Mouse (Mus musculus) testis, adult 2 months (tissue): Measurements from ENCODE around the gene Oscar. TPM values are rescaled to one million over a fixed set of nuclear protein-coding genes. Genes with fewer than 3 reads are reported as not detected.

ENCODE experiments used
- H3K27ac ChIP-seq: fragments of 200-500 bp; 2 replicates; pipeline ENCODE4 v1.5.1; 2012; ENCODE audit warnings: low read depth, low read length; ENCODE audit not compliant: control insufficient read depth, insufficient read depth
- H3K27me3 ChIP-seq: fragments of 200-500 bp; 2 replicates; pipeline ENCODE4 v1.6.1; 2012; ENCODE audit warnings: mild to moderate bottlenecking, low read length, moderate library complexity; ENCODE audit not compliant: control insufficient read depth, insufficient read depth
- H3K36me3 ChIP-seq: fragments of 200-500 bp; 2 replicates; pipeline ENCODE4 v1.6.1; 2012; ENCODE audit warnings: mild to moderate bottlenecking, low read length; ENCODE audit not compliant: control insufficient read depth, insufficient read depth
- H3K4me1 ChIP-seq: fragments of 200-500 bp; 2 replicates; pipeline ENCODE4 v1.6.1; 2012; ENCODE audit warnings: low read length; ENCODE audit not compliant: control insufficient read depth, insufficient read depth
- H3K4me3 ChIP-seq: fragments of 200-500 bp; 2 replicates; pipeline ENCODE4 v1.5.1; 2012; ENCODE audit warnings: low read depth, mild to moderate bottlenecking, low read length, moderate library complexity, mixed read lengths; ENCODE audit not compliant: control insufficient read depth
- CTCF ChIP-seq: fragments of 200-500 bp; IDR thresholded peaks from 2 replicates; pipeline ENCODE4 v1.5.1; 2012; ENCODE audit warnings: low read depth, mild to moderate bottlenecking, inconsistent platforms, low read length, moderate library complexity; ENCODE audit not compliant: control insufficient read depth, insufficient read depth, insufficient replicate concordance
- POLR2A ChIP-seq: fragments of 200-500 bp; IDR thresholded peaks from 2 replicates; pipeline ENCODE4 v1.6.1; 2012; ENCODE audit warnings: low read depth, mild to moderate bottlenecking, inconsistent platforms, low read length, moderate library complexity; ENCODE audit not compliant: control insufficient read depth
- polyA plus RNA-seq: library from polyadenylated mRNA; depleted of rRNA; stranded (reverse); fragments of >200 nt; gene quantifications from 2 replicates; pipeline ENCODE4 v1.2.3, GENCODE M21; 2012

The Oscar gene
- polyA plus RNA-seq, 1 experiment = 3.2 TPM

GRCm38 (mm10) chr7:3591534-3591933 lies 24.4 kb downstream of the Oscar start:
- Histone ChIP-seq H3K4me1 (no peaks in the 10 kb centered on the region; the same call in 1 of the 2 replicates), H3K27me3 (no peaks in the 10 kb centered on the region), H3K27ac (no peak overlapping the region), H3K4me3 (no peak overlapping the region), H3K36me3 (no peaks in the 10 kb centered on the region)
- TF ChIP-seq CTCF (no peak), POLR2A (no peak)

- no peaks in the 10 kb centered on the region; the same call in 1 of the 2 replicates for H3K4me1 ChIP-seq
- no peaks in the 10 kb centered on the region for H3K27me3 ChIP-seq
- no peak overlapping the region for H3K27ac ChIP-seq
- H3K4me3 ChIP-seq = no peak overlapping the region
- TF ChIP-seq POLR2A (no peak), CTCF (no peak)
- H3K36me3 ChIP-seq = no peaks in the 10 kb centered on the region
Observed at GRCm38 (mm10) chr7:3590550-3590949, 25.4 kb downstream of the Oscar start.

- no peak overlapping the region for H3K4me3 ChIP-seq
- no peaks in the 10 kb centered on the region for H3K27me3 ChIP-seq
- no peaks in the 10 kb centered on the region for H3K4me1 ChIP-seq
- H3K27ac ChIP-seq = no peak overlapping the region
- no peaks in the 10 kb centered on the region for H3K36me3 ChIP-seq
- TF ChIP-seq POLR2A = no peak
- TF ChIP-seq CTCF = no peak
Observed at GRCm38 (mm10) chr7:3587292-3587691, 28.7 kb downstream of the Oscar start.

GRCm38 (mm10) chr7:3586255-3586654 lies 29.7 kb downstream of the Oscar start:
- TF ChIP-seq POLR2A (no peak), CTCF (no peak)
- Histone ChIP-seq H3K27ac (no peak overlapping the region), H3K4me1 (no peaks in the 10 kb centered on the region), H3K4me3 (no peak overlapping the region), H3K36me3 (no peaks in the 10 kb centered on the region), H3K27me3 (no peaks in the 10 kb centered on the region)

- TF ChIP-seq POLR2A (no peak), CTCF (no peak)
- no peaks in the 10 kb centered on the region for H3K4me1 ChIP-seq
- no peaks in the 10 kb centered on the region for H3K36me3 ChIP-seq
- H3K4me3 ChIP-seq = no peak overlapping the region
- no peak overlapping the region for H3K27ac ChIP-seq
- H3K27me3 ChIP-seq = no peaks in the 10 kb centered on the region
Observed at GRCm38 (mm10) chr7:3585763-3586162, 30.2 kb downstream of the Oscar start.

GRCm38 (mm10) chr7:3580029-3580428 lies 35.9 kb downstream of the Oscar start:
- TF ChIP-seq CTCF (no peak), POLR2A (no peak)
- Histone ChIP-seq H3K27ac (no peak overlapping the region), H3K27me3 (no peaks in the 10 kb centered on the region), H3K36me3 (no peaks in the 10 kb centered on the region), H3K4me3 (no peak overlapping the region), H3K4me1 (no peaks in the 10 kb centered on the region)

- H3K4me3 ChIP-seq = no peak overlapping the region
- H3K27ac ChIP-seq = no peak overlapping the region
- H3K27me3 ChIP-seq = no peaks in the 10 kb centered on the region
- no peaks in the 10 kb centered on the region for H3K36me3 ChIP-seq
- TF ChIP-seq CTCF = no peak
- no peak for TF ChIP-seq POLR2A
- no peaks in the 10 kb centered on the region for H3K4me1 ChIP-seq
Observed at GRCm38 (mm10) chr7:3578952-3579546, 36.9 kb downstream of the Oscar start.

GRCm38 (mm10) chr7:3578196-3578595 lies 37.8 kb downstream of the Oscar start:
- Histone ChIP-seq H3K27ac (no peak overlapping the region), H3K36me3 (no peaks in the 10 kb centered on the region), H3K27me3 (no peaks in the 10 kb centered on the region), H3K4me3 (no peak overlapping the region), H3K4me1 (no peaks in the 10 kb centered on the region)
- no peak for TF ChIP-seq POLR2A
- no peak for TF ChIP-seq CTCF
